Mouse (Mus musculus) heart, embryonic 16.5 days (tissue): ENCODE measurements around the gene Xrcc1. TPM values are rescaled to one million over a fixed set of nuclear protein-coding genes. Genes with fewer than 3 reads are reported as not detected.

Experiments used
- ATAC-seq: fragments of 200-750 bp; cut with Nextera tagmentation; replicated peaks from 2 replicates; pipeline ENCODE4 v1.8.0; 2017; ENCODE audit warnings: moderate number of reproducible peaks; ENCODE audit not compliant: insufficient read depth, low FRiP score; ENCODE audit errors: extremely low read depth
- H3K27ac ChIP-seq: fragments of 300-500 bp; sonication (generic); 2 replicates; pipeline ENCODE4 v1.5.1; 2014; ENCODE audit warnings: mild to moderate bottlenecking, low read length, control low read depth, moderate library complexity
- H3K27me3 ChIP-seq: fragments of 300-500 bp; sonication (generic); 2 replicates; pipeline ENCODE4 v1.6.1; 2014; ENCODE audit warnings: low read length, mixed read lengths; ENCODE audit not compliant: control insufficient read depth, insufficient read depth
- H3K36me3 ChIP-seq: fragments of 300-500 bp; sonication (generic); 2 replicates; pipeline ENCODE4 v1.6.1; 2014; ENCODE audit not compliant: control insufficient read depth, insufficient read depth
- H3K4me1 ChIP-seq: fragments of 300-500 bp; sonication (generic); 2 replicates; pipeline ENCODE4 v1.6.1; 2014; ENCODE audit warnings: low read length, mixed read lengths; ENCODE audit not compliant: control insufficient read depth, insufficient read depth
- H3K4me2 ChIP-seq: fragments of 300-500 bp; sonication (generic); 2 replicates; pipeline ENCODE4 v1.6.1; 2014; ENCODE audit warnings: low read depth, mild to moderate bottlenecking, control low read depth, low read length
- H3K4me3 ChIP-seq: fragments of 300-500 bp; sonication (generic); 2 replicates; pipeline ENCODE4 v1.5.1; 2014; ENCODE audit warnings: mild to moderate bottlenecking, control low read depth, low read length
- H3K9ac ChIP-seq: fragments of 300-500 bp; sonication (generic); 2 replicates; pipeline ENCODE4 v1.6.1; 2014; ENCODE audit warnings: low read length, control low read depth
- H3K9me3 ChIP-seq: fragments of 300-500 bp; sonication (generic); replicated peaks from 2 replicates; pipeline ENCODE4 v1.6.1; 2016; ENCODE audit warnings: low read length; ENCODE audit not compliant: control insufficient read depth
- WGBS: fragments of 180-500 bp; shearing (Covaris S2); extraction: QIAGEN DNeasy Blood & Tissue Kit; methylation state at CpG from one replicate; pipeline ENCODE4 v1.1.7; 2014; 5-methylcytosine and 5-hydroxymethylcytosine counted together
- polyA plus RNA-seq: library from polyadenylated mRNA; unstranded; fragments of >200 nt; fragmentation: Nextera tagmentation; extraction: Ambion mirVana; gene quantifications from 2 replicates; pipeline ENCODE4 v1.2.1, GENCODE M21; 2015

Gene Xrcc1
- polyA plus RNA-seq, 1 experiment from 2014 or later: 91.5 TPM

DNA sequence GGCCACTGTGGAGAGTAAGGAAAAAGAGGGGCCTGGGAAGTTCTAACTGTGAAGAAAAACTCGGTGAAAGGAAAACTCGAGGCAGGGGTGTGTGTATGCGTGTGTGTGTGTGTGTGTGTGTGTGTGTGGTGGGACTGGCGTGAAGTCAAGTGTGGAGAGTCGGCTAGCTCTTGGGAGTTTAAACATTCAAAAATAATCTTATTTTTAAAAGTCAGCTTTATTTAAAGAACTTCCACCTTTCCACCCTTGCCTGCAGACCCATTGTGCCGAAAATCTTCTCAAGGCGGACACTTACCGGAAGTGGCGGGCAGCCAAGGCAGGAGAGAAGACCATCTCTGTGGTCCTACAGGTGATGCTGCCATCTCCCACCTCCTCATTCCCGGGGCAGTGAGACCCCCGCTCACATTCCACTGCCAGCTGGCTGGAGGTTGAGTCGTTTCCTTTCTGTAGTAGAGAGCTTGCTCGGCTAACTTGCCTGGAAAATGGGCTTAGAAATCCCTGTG lies 1.5 kb downstream of the Xrcc1 start:
- no peak for ATAC-seq
- peaks cover 13% of the 10 kb centered on the region for H3K4me1 ChIP-seq
- H3K27me3 ChIP-seq: no peaks in the 10 kb centered on the region
- H3K27ac ChIP-seq: peak overlapping the region; percentile 72
- peak overlapping the region; percentile 94 for H3K9ac ChIP-seq
- WGBS: 22% methylated on average over 13 of the region's 13 CpGs
- peaks cover 3% of the 10 kb centered on the region; the same call in 1 of the 2 replicates for H3K9me3 ChIP-seq
- peaks cover 17% of the 10 kb centered on the region for H3K36me3 ChIP-seq
- peak overlapping the region; percentile 79 for H3K4me2 ChIP-seq
- peak overlapping the region; percentile 89 for H3K4me3 ChIP-seq

DNA sequence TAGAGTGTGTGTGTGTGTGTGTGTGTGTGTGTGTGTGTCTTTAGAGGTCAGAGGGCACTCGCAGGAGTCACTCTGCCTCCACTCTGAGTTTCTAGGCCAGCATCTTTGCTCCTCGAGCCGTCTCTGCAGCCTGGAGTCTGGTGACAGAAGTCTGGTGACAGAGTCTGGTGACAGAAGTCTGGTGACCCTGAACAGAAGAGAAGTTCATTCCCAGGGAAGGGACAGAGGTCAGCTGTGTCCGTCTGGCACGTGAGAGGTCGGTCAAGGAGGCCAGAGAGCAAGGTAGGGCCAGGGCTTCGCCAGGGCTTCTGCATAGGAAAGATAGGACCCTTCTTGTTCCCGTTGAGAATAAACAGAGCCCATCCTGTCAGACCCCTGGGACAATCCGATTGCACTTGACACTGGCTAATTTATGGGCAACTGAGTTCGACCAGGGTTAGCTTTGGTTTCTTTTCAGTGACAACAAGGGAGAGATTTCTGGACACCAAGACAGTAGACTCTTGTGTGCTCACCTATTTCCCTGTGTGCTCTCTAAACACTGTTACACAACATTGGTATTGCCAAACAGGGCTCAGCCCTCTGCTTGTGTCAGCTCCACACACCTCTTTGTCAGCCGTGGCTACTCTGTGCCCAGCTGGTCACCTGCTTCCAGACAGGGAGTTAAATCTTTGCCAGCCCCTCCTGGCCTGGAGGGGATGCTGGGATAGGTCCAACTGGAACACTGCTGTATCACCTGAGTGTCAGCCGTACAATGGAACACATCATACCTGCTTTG lies 6.1 kb downstream of the Xrcc1 start:
- H3K27me3 ChIP-seq: no peaks in the 10 kb centered on the region
- H3K9ac ChIP-seq: no peak overlapping the region
- H3K36me3 ChIP-seq: peaks cover 30% of the 10 kb centered on the region
- H3K4me1 ChIP-seq: peaks cover 8% of the 10 kb centered on the region
- H3K4me2 ChIP-seq: no peak overlapping the region
- H3K9me3 ChIP-seq: no peaks in the 10 kb centered on the region
- H3K27ac ChIP-seq: no peak overlapping the region
- WGBS: 86% methylated on average over 12 of the region's 12 CpGs
- no peak overlapping the region for H3K4me3 ChIP-seq
- ATAC-seq: no peak

DNA sequence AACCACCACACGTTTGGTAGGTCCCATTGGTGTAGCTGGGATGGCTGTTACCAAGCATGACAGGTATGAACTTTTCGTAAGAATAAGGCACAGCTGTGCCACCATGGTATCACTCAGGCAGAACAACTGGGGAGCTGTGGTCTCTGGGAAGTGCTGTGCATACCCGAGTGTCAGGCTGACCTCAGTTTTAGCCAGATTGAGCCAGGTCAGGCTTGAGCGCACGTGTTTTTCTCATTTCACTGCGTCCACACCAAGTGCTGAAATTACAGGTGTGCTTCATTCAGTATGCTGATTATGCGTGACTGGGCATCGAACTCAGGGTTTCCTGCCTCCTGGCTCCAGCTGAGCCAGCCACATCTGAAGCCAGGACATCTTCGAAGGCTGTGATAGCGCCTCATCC lies 9.7 kb downstream of the Xrcc1 start:
- no peak for ATAC-seq
- no peak overlapping the region for H3K9ac ChIP-seq
- H3K36me3 ChIP-seq: peaks cover 21% of the 10 kb centered on the region
- no peaks in the 10 kb centered on the region for H3K27me3 ChIP-seq
- H3K4me3 ChIP-seq: no peak overlapping the region
- H3K9me3 ChIP-seq: no peaks in the 10 kb centered on the region
- no peaks in the 10 kb centered on the region for H3K4me1 ChIP-seq
- WGBS: 90% methylated on average over 10 of the region's 10 CpGs
- H3K27ac ChIP-seq: no peak overlapping the region
- H3K4me2 ChIP-seq: no peak overlapping the region

DNA sequence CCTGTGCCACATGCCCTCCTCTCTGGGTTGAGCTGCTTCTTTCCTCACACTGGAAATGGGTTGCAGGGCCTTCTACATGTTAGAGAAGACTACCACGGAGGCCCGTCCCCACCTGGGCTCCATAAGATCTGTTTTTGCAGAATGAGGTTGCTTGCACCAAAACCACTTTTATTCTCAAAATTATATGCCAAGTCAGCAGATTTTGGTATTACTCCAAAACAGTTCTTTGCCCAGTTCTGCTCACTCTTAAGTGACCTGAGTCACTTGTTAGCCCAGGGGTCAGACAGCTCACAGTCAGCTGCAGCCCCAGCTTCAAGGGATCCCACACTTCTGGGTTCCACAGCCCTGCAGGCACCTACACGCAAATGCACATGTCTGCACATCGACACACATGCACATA lies 15.4 kb downstream of the Xrcc1 start:
- Histone ChIP-seq H3K9ac (no peak overlapping the region), H3K27ac (no peak overlapping the region), H3K4me3 (no peak overlapping the region), H3K27me3 (no peaks in the 10 kb centered on the region), H3K36me3 (peaks cover 8% of the 10 kb centered on the region), H3K9me3 (no peaks in the 10 kb centered on the region), H3K4me1 (no peaks in the 10 kb centered on the region), H3K4me2 (no peak overlapping the region)
- ATAC-seq: no peak
- 90% methylated on average over 4 of the region's 4 CpGs for WGBS

DNA sequence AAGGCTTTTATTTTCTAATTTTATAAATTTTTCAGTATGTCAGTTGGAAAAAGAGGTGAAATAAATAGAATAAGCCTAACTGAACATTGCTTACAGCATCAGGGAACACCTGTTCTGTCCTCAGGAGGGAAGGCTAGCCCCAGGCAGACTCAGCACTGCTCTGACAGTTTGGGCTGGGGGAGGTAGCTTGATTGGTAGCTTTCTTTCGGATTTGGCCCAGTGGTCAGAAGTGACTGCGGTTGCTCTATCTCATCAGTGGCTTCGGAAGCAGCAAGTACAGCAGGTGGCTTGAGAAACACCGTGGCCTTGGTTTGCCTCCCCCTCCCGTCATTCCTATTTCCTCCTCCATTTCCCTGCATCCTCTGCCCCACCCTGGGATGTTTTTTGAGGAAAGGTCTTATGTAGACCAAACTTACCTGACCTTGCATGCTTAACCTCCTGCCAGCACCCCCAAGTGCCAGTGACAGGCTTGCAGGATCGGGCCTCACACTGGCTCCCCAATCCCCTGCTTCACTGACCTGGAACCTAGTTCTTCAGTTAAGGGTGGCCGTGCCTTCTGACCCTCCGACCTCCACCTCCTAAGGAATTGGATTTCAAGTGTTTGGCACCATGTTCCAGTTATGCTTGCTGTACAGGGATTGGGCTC lies 17.2 kb downstream of the Xrcc1 start:
- Histone ChIP-seq H3K4me1 (no peaks in the 10 kb centered on the region), H3K9me3 (no peaks in the 10 kb centered on the region), H3K4me2 (no peak overlapping the region), H3K27me3 (no peaks in the 10 kb centered on the region), H3K9ac (no peak overlapping the region), H3K36me3 (peaks cover 17% of the 10 kb centered on the region), H3K4me3 (no peak overlapping the region), H3K27ac (no peak overlapping the region)
- 87% methylated on average over 8 of the region's 8 CpGs for WGBS
- no peak for ATAC-seq

DNA sequence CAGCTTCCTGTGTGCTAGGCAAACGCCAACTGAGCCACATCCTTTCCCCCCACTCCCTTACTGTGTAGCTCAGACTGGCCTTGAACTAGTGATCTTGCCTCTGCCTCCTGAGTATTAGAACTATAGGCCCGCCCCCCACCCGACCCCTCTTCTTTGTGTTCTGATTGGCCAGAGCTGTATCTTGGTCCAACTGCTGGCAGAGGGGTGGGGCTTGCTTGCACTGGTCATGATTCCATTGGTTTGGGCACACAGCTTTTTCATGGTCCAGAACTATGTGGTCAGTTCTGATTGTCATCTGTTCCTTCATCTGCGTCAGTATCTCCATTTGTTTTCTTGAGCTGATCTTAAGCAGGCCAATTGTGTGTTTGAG lies 17.7 kb downstream of the Xrcc1 start:
- WGBS: 79% methylated on average over 4 of the region's 4 CpGs
- H3K36me3 ChIP-seq: peaks cover 20% of the 10 kb centered on the region
- H3K27ac ChIP-seq: no peak overlapping the region
- no peak overlapping the region for H3K9ac ChIP-seq
- ATAC-seq: no peak
- H3K9me3 ChIP-seq: no peaks in the 10 kb centered on the region
- no peak overlapping the region for H3K4me3 ChIP-seq
- no peak overlapping the region for H3K4me2 ChIP-seq
- H3K4me1 ChIP-seq: no peaks in the 10 kb centered on the region
- no peaks in the 10 kb centered on the region for H3K27me3 ChIP-seq

DNA sequence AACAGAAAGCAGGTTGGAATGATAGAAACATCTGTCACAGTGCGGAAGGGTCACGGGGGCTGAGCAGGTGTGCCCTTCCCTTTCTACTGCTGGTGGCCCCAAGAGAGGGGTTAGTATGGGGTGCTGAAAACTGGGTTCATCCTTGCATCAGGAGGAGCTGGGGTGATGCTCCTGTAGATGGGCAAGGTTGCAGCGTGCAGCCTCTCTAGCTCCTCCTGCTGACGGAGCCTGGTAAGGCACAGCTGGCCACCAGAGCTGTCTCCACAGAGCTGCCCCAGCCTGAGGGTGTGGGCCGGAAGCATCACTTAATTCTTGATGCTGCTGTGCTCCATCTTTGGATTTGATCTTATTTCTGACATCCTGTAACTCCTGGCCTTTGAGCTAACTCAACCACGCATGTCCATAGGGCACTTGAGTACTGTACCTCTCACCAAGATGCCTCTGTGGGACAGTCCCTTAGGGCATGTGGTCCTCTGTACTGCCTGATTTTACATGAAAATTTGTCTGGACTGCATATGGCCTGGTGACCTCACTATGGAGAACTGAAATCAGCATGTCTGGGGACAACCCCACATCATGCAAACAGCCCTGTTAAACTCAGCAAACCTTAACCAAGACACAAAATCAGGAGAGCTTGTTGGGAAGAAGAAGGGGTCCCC lies 18.6 kb downstream of the Xrcc1 start:
- no peaks in the 10 kb centered on the region for H3K4me1 ChIP-seq
- no peaks in the 10 kb centered on the region for H3K27me3 ChIP-seq
- no peak overlapping the region for H3K4me3 ChIP-seq
- no peak overlapping the region for H3K9ac ChIP-seq
- no peak overlapping the region for H3K27ac ChIP-seq
- 63% methylated on average over 6 of the region's 6 CpGs for WGBS
- ATAC-seq: no peak
- H3K9me3 ChIP-seq: no peaks in the 10 kb centered on the region
- peaks cover 23% of the 10 kb centered on the region for H3K36me3 ChIP-seq
- no peak overlapping the region for H3K4me2 ChIP-seq

DNA sequence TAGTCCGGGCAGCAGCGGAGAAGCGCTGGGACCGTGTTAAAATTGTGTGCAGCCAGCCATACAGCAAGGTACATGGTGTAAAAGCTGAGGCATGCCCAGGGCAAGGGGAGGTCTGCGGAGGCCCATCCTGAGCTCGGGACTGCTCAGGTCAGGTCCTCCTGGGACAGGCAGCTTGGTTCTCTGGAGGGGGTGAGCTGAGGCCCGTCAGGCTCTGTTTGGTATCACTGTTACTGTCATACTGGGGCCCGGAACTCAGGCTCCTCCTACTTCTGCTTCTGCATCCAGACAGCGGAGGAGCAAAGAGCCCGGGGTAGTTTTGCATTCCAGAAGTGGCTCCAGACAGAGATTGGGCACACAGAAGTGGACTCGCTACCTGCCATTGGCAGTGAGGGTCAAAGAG lies 19.5 kb downstream of the Xrcc1 start:
- no peak overlapping the region for H3K4me3 ChIP-seq
- H3K36me3 ChIP-seq: peaks cover 23% of the 10 kb centered on the region
- no peaks in the 10 kb centered on the region for H3K27me3 ChIP-seq
- no peak overlapping the region for H3K9ac ChIP-seq
- ATAC-seq: no peak
- no peaks in the 10 kb centered on the region for H3K4me1 ChIP-seq
- H3K9me3 ChIP-seq: no peaks in the 10 kb centered on the region
- H3K4me2 ChIP-seq: no peak overlapping the region
- WGBS: 84% methylated on average over 11 of the region's 11 CpGs
- no peak overlapping the region for H3K27ac ChIP-seq

DNA sequence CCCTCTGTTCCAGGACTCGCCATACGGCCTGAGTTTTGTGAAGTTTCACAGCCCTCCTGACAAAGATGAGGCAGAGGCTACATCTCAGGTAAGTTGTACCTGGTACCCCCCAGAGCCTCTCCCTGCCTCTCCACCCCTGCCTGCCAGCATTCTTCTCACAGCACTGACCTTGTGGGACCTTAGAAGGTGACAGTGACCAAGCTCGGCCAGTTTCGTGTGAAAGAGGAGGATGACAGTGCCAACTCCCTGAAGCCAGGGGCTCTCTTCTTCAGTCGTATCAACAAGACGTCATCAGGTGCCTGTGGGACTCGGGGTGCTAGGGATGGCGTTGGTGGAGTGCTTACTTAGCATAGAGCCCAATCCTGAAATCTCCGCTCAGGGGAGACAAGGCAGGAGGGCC lies 20.1 kb downstream of the Xrcc1 start:
- H3K9me3 ChIP-seq: no peaks in the 10 kb centered on the region
- H3K9ac ChIP-seq: no peak overlapping the region
- H3K36me3 ChIP-seq: peaks cover 26% of the 10 kb centered on the region
- no peak overlapping the region for H3K4me2 ChIP-seq
- H3K4me1 ChIP-seq: no peaks in the 10 kb centered on the region
- no peak overlapping the region for H3K27ac ChIP-seq
- H3K27me3 ChIP-seq: no peaks in the 10 kb centered on the region
- no peak for ATAC-seq
- 87% methylated on average over 9 of the region's 9 CpGs for WGBS
- H3K4me3 ChIP-seq: no peak overlapping the region
